Mouse (Mus musculus) left cerebral cortex, adult 9 months (tissue): ENCODE data around the gene Grid1.

Experiments used
- DNase-seq, 2 experiments: peaks; one replicate each; pipeline ENCODE4 v3.0.0; 2022; ENCODE audit warnings: low spot score in 2 of 2

Gene Grid1

DNA sequence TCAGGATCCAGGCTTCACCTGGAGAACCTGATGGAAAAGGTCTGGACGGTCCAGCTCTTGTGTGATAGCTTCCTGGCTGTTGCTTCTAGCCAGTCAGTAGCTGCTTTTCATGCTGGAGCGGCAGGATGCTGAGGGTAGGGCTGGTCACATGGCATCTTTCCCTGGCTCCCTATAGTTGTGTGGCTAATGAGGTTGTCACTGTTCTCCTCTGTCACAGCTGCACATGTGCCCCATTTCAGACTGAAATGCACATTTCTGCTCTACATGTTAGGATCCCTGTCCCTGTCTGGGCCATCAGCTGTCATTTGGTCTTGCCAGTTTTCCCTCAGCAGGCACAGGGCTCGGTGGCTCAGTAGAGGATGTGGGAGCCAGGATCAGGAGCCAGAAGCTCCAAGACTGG lies 17.2 kb downstream of the Grid1 start:
- DNase-seq: no peak

DNA sequence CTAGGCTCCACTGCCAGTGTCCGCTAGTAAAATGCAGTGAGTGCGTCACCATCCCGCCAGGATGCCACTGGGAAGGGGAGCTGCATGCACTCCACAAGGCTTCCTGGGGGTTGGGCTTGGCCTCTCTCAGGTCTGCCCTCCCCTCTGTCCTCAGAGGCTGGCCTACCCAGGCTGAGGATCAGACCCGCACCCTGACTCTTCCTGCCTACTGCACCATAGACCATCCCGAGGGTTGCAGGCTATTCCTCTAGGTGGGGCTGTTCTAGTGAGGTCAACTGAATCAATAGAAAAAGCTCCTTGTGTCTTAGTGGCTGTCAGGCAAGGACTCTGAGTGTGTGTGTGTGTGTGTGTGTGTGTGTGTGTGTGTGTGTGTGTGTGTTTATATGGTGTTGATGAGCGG lies 19.1 kb downstream of the Grid1 start:
- no peak for DNase-seq

DNA sequence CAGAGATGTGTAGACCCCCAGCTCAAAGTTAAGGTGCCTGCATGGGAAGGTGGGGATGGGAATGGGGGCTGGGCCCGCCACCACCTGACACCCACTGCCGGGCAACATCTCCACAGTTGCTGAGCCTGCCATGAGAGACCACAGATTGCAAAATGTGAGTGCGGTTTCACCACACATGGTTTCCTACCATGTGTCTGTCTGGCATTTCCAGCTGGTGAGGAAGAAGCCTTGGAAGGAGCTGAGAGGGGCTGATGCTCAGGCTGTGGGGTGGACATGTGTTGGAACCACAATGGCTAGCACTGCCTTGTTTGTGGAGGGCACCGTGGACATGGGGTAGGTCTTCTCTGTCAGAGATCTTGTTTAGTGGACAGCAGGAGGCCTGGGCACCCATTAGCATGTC lies 20.0 kb downstream of the Grid1 start:
- no peak for DNase-seq

DNA sequence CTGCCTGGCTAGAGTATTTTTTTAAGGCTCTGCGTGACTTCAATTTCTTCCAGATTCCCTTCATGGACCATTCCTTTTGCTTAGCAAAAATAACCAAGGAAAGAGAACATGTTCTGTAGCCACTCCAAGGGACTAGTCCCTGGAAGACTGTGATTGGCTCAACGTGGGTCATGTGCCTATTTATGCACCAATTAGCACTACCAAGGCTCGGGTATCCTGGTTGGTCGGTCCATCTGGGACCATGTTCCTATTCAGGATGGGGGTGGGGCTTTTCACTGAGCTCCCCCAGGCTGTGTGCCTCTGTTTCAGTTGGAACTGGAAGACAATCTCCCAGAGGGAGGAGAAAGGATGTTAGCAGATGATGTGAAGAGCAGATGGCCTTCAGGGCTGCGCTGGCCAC lies 23.7 kb downstream of the Grid1 start:
- DNase-seq: no peak

DNA sequence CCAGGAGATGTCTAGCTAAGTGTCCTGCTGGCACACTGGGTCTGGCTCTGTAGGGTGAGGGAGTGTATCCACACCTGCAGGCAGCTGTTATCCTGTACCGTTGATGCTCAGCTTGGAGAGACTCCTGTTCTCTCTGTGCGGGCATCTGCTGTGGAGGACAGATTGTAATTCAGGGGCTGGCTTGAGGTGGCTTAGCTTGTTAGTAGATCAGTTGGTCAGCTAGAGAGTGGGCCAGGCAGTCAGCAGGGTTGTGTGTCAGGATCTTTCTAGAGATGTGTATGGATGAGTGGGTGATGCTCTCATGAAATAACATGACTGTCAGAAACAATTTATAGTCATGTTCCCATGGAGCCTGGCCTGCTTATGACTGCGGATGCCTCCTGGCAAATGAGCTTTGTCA lies 24.3 kb downstream of the Grid1 start:
- no peak for DNase-seq

DNA sequence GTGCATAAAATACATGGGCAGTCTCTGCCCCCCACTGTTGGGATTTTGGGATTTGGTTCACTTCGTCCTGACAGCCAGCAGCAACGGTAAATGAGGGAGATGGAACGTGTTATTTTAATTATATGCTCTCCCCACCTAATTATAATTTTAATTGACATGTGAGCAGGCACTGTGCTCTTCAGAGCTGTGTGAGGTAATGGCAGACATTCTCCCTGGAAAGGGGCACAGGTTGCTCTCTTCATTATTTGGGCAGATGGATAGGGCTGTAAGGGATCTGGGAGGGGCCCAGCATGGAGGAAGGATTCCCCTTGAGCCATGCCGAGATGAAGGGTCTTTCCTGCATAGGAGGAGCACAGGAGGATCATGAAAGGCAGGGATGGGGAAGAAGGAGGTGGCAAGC lies 26.9 kb downstream of the Grid1 start:
- DNase-seq: no peak

DNA sequence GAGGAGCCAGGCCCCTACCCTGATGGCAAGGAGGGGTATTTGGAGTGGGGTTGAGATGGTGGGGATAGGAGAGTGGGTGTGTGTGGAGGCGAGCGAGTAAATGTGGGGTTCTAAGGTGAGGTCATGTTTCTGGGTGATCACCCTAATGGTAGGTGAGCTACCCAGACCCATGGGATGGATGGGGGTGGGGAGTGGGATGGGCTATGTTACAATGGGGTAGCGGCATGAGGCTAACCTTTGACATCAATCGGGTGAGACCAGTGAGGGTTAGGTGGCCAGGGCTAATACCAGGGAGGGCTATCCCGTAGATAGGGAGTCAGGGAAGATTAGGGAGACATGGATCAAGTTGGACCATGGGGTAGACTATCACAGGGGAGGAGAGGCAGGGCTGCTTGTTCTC lies 27.7 kb downstream of the Grid1 start:
- DNase-seq: no peak

DNA sequence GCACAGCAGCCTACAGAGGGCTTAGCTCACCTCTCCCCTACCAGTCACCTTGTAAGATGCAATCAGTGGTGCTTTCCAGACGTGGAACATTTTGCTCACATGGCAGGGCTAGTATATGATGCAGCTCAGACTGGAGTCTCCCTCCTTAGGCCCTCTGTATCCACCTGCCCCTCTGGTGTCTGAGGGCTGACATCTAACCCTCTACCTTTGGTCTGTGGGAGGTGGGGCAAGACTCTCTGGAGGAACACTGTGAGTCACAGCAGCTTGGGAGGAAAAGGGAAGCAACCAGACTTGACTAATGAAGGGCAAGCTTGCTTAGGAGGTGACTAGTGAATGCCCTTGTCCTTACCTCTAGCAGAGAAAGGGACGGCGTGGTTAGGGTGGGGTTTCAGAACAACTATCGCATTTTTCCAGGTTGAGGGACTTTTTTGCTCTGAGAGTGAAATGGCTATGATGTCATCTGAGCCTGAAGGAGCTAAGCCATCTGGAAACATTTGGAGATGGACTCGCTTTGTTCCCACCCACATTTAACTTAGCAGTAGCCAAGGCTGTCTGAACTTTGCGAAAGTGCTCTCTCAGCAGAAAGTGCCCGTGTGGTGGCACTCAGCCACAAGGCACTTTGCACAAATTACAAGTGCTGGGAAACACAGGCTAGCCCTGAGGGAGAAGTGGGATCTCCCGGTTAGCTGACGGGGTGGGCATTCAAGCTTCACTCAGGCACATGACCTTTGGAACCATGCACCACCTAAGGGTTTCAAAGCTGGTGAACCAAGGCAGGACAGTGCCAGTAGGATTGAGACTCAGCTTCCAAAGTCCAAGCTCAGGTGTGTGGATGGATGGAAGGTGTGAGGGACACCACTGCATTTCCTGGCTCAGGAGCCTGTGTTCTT lies 41.2 kb downstream of the Grid1 start:
- no peak for DNase-seq

DNA sequence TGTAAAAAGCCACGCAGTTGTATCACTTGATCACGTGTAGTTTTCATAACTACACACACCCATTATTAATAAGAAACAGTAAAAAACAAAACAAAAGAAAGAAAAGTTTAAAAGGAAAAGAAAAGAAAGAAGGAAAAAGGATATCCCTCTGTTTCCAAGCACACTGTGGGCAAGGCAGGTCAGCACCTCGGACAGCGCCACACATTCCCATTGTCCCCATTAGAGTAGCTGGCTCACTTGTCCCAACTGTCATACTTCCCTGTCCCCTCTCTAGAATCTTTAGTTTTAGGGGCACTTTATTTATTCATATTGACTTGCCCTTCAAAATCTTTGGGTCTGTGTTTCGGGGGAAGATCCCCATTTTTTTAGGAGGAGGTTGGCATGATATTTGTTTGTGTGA lies 47.4 kb downstream of the Grid1 start:
- no peak for DNase-seq

DNA sequence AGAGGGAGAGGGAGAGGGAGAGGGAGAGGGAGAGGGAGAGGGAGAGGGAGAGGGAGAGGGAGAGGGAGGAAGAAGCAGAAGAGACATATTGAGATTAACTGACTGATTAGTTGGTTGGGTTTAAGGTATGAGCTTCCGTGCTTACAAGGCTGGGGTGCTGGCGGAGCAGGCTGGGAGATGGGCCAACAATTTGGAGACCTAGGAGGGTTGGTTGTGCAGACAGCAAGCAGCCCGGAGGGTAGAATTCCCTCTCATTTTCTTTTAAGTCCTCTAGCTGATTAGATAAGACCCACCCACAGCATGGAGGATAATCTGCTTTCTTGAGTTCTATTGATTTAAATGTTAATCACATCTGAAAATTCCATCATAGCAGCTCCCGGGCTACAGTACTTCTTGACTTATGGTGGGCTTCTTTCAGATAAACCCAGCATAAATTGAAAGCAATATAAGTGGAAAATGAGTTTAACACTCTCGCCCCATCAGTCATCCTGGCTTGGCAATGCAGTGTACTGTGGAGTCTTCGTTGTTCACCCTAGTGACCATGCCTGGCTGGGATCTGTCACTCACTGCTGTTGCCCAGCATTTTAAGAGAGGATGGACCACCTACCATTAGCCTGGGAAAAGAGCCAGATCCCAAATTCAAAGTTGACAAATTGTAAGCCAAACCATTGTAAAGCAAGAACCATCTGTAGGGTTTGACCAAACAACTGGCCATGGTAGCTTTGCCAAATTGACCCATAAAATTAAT lies 48.8 kb downstream of the Grid1 start:
- no peak for DNase-seq

DNA sequence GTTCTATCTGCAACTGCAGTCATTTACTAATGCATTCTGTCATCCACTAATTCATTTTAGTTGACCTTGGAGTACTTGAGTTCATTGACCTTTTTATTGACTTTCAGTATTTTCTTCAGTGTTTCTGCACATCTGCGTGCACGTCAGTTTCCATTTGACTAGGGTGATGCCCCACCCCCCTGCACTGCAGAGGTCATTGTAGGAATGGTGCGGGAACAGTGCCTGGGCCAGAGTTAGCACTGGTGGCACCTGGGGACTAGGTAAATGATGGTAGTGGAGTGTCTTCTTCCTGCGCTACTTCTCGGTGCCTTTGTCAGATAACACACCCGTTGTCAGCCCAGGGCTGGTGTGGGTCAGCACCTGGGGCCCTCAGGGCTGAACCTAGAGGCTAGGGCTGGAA lies 60.1 kb downstream of the Grid1 start:
- DNase-seq: no peak

DNA sequence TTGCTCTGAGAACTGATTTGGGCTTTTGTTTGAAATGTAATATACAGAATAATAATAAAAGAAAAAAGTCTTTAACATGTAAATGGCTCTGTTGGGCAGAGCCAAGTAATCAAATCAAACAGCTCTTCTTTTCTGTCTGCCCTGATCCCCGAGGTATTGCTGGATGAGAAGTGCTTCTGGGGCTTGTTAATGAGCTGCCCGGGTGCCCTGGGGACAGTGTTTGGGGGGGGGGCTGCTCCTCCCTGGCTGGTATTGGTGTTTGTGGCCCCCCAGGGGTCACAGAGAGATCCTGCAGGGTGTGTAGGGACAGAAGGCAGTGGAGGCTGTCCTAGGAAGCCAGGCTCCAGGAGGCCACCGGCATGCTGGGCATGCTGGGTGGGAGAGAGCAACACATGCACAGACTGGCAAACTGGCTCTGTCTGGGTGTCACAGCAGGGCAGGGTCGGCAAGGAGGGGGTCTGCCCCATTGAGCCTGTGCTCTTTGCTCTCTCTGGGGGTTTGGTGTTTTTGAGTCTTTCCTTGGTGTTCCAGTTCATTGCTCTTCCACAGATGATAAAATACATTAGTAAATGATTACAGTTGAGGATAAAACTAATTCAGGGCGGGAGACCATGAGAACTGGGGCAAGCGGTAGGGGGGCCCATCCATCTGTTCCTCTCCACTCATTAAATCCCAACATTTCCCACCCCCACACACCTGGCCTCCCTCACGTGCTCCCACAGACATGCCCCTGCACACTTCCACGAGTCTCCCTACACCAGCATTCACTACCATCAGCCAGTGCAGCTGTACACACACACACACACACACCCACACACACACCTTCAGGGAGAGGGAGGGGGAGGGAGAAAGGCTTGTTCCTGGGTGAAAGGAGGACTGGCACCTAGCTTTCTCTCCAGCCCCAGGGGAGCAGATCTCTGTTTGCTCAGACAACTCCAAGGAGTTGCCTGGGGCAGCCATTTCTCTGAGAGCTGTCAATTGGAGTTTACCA lies 60.8 kb downstream of the Grid1 start:
- DNase-seq: peak in 1 of 2 experiments; percentile 34

DNA sequence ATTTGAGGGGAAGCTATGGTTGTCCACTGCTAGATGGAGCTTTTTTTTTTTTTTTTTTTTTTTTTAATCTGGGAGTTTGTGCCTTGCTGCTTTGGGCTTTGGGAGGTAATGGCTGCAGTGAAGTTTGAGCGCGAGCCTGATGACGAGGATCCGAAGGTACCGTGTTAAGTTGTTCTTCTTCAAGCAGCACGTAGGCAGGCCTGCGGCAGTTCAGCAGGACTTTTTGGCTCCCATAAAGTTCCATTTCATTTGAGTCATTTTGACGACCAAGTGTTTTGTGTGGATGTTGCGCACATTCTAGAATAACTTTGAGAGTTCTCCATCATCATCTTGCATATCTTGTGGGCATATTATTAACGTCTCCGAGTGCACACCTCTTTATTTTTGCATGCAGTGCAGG lies 64.3 kb downstream of the Grid1 start:
- no peak for DNase-seq

DNA sequence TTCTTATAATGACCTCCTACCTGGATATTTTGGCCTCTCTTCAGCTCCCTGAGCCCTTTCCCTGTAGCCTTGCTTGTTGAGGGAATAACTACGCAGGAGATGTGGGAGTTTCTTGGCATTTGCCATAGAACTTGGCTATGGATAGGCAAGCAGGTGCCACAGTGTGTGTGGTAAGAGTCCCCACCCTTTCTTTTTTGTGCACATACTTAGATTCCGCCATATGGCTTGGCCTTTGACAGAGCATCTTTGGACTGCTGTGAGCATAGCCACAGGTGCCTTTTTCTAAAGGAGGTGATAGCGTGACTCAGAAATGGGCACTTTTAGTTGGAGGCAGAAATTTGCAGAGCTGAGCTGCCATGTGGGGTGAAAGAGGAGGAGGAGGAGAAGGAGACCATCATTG lies 64.7 kb downstream of the Grid1 start:
- DNase-seq: peak in 1 of 2 experiments; percentile 65

DNA sequence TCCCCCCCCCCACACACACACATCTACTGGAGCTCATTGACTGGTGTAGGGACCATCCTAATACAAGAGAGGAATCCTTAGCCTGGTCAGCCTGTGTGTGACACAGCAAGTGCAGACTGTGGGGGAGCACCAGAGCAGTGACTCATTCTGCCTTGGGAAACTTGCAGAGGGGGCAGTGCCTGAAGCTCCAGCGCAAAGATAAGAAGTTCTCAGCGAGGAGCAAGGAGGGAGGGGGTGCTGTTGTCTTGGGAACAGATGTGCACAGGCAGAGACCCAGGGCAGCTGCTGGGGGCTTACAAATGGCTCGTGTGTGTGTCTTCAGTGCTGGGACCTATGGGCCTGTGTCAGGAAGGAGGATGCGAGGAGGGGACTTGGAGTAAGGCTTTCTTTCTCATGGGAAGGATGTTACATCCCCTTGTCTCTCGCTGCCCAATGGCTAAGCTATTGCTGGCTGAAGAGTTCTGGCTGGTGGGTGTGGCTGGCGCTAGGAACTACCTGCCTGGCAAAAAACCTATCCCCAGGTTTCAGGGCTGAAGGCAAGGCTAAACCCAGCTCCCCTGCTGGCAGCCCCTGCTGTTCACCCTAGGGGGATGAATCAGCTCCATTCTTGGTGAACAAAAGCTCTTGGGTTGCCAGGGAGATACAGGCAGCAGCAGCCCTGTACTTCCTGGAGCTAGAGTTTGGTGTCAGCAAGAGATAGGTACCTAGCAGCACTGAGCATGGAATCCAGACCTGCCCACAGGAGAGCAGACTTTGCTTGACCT lies 72.0 kb downstream of the Grid1 start:
- peak; percentile 45 to 53 for DNase-seq

DNA sequence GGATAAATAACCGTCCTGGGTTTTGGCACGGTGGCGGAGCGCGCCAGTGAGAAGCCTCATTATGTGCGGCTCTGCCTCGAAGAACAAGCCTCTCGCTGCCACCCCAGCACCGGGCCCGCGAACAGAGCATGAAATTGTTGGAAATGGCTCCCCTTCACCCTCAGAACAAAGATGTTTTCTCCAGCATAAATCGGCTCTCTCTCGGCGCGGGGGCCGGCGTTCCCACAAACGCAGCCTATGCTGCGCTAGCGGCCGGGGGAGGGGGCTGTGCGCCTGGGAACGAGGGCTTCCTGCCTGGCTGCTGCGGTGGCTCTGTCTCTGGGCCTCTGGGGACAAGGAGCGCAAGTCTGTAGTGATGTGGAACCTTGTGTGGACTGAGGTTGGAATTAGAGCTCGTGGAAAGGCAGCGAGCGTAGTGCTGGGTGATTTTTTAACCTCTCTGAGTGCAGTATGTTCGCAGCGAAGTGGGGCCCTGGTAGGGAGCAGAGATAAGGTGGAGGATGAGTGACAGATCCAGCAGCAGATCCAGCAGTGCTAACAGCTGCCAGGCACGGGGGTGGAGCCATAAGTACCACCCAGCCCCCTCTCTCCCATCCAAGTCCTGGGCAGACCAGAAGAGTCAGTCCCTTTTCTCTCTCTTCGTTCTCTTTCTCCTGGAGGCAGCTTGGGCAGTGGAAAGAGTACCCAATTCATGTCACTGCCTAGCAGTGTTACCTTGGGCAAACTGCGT lies 76.5 kb downstream of the Grid1 start:
- peak in 1 of 2 experiments; percentile 63 for DNase-seq

DNA sequence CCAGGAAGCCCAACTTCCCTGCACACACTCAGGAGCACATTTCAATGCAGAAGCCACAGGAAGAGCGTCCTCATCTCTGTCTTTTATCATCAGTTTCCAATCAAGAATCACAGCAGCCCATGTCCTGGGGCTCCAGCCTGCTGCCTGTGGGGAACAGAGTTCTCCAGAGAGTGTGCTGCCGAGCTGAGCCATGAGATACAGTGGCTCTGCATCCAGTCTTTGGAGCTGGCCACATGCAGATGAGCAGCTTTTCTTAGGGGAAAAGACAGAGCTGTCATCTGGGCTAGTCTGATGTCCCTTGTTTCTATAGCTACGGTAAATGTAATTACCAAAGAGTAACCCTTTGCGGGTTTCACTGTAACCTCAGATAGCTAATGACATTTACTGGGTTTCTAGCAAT lies 83.9 kb downstream of the Grid1 start:
- DNase-seq: no peak

DNA sequence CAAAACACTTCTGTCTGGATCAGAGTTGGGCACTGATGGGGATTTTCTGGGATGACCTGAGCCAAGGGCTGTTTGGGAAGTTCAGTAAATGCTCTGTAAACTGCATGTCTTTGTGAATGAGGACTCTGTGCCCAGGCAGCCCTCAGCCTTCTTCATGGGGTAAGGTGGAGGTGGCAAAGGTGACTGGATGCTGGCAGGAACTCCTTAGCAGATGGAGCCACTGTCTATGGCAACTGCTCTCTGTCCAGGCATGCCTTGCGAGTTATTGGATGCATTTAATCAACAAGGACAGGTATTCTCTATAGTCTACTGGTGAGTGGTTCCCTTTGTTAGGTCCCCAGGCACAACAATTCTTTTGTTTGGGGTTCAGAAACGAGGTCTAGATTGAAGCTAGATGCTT lies 85.8 kb downstream of the Grid1 start:
- no peak for DNase-seq

DNA sequence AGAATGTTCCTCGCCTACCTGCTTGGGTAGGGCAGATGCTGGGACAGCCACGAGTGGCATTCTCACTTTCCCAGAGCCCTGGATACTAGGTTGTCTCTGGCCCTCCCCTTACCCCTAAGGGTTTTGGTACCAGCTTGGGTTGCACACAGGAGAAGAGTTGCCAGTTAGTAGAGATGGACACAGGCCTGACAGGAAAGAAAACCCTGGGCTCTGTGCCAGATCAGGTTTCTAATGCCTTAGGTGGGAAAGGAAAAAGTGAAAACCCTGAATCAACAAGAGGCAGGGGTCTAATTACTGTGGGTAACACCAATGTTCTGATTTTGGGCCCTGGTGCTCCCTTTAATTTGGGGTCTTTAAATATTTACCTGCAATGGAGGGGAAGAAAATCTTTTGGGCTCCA lies 88.5 kb downstream of the Grid1 start:
- no peak for DNase-seq

DNA sequence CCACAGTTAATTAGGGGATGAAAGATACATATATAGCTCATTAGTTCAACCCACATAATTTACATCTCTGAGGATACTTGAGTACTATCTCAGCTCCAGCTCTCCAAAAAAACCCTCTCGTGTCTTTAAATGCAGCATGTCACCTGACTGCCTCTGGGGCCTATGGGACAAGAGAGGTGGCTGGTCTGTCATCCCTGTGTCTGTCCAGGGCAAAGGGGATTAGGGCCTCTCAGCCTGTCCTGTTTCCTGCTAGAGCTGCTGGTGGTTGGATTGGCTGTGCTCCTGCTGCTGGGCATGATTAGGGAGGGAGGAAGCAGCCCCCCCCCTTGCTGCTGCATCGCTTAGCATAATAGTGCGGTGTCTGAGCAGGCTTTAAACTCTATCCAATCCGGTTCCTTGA lies 88.9 kb downstream of the Grid1 start:
- no peak for DNase-seq

DNA sequence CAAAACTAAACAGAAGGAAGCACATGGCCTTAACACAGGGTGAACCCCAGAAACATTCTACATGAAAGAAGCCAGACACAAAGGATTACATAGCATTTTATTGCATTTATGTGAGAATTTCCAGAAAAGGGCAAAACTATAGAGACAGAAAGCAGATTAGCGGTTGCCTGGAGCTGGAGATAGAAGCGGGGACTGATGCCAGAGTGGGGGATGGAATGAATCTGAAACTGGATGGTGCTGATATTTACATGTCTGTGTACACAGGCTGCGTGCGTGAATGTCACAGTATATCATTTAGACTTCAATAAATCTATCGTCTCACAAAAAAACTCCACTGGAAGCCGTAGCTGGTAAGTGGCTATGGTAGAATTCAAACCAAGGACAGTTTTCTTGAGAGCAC lies 96.4 kb downstream of the Grid1 start:
- no peak for DNase-seq
